Mouse (Mus musculus) MEL (cell line): ENCODE results near the gene Pbx4. TPM values are rescaled to one million over a fixed set of nuclear protein-coding genes. Genes with fewer than 3 reads are reported as not detected.

Source experiments
- DNase-seq: peaks from one replicate; pipeline ENCODE4 v3.0.0; 2011; ENCODE audit warnings: low read depth, low spot score
- H3K27ac ChIP-seq: 2 replicates; pipeline ENCODE4 v1.5.1; 2012; ENCODE audit warnings: low read depth, mild to moderate bottlenecking, control low read depth, low read length, moderate library complexity; ENCODE audit not compliant: control insufficient read depth
- H3K27me3 ChIP-seq, 2 experiments: fragments of 150-350 bp in 1 of 2; sonication (generic) in 1 of 2; 2 replicates each; pipeline ENCODE4 v1.6.1; 2012; ENCODE audit warnings: low read length in 2 of 2, mild to moderate bottlenecking in 2 of 2, improper control_type of control experiment in 1 of 2, moderate library complexity in 1 of 2; ENCODE audit not compliant: insufficient read depth in 2 of 2, control insufficient read depth in 1 of 2
- H3K36me3 ChIP-seq, 2 experiments: 2 replicates each; pipeline ENCODE4 v1.6.1; 2012 to 2014; ENCODE audit warnings: low read length in 2 of 2, improper control_type of control experiment in 1 of 2, inconsistent platforms in 1 of 2, mild to moderate bottlenecking in 1 of 2; ENCODE audit not compliant: insufficient read depth in 2 of 2, control insufficient read depth in 1 of 2
- H3K4me1 ChIP-seq, 2 experiments: fragments of 150-350 bp in 1 of 2; sonication (generic) in 1 of 2; 2 replicates each; pipeline ENCODE4 v1.6.1; 2012; ENCODE audit warnings: low read length in 2 of 2, improper control_type of control experiment in 1 of 2, mild to moderate bottlenecking in 1 of 2; ENCODE audit not compliant: insufficient read depth in 2 of 2, control insufficient read depth in 1 of 2
- H3K4me3 ChIP-seq, 2 experiments: fragments of 150-350 bp in 1 of 2; sonication (generic) in 1 of 2; 2 replicates each; pipeline ENCODE4 v1.5.1; 2012; ENCODE audit warnings: low read depth in 2 of 2, low read length in 2 of 2, mild to moderate bottlenecking in 2 of 2, moderate library complexity in 2 of 2, control low read depth in 1 of 2, improper control_type of control experiment in 1 of 2; ENCODE audit not compliant: control insufficient read depth in 1 of 2, insufficient read depth in 1 of 2
- H3K79me2 ChIP-seq: 2 replicates; pipeline ENCODE4 v1.6.1; 2012; ENCODE audit warnings: mild to moderate bottlenecking, low read length, moderate library complexity; ENCODE audit not compliant: control insufficient read depth, poor library complexity, insufficient read depth
- H3K9ac ChIP-seq: 2 replicates; pipeline ENCODE4 v1.6.1; 2012; ENCODE audit warnings: low read depth, mild to moderate bottlenecking, control low read depth, low read length, moderate library complexity; ENCODE audit not compliant: control insufficient read depth, poor library complexity, severe bottlenecking
- H3K9me3 ChIP-seq: fragments of 150-350 bp; sonication (generic); replicated peaks from 2 replicates; pipeline ENCODE4 v1.6.1; 2012; ENCODE audit warnings: mild to moderate bottlenecking, low read length, improper control_type of control experiment, moderate library complexity; ENCODE audit not compliant: insufficient read depth
- ETS1 ChIP-seq: IDR thresholded peaks from 2 replicates; pipeline ENCODE4 v1.6.1; 2012; ENCODE audit warnings: low read depth, mild to moderate bottlenecking, inconsistent platforms, low read length, improper control_type of control experiment, moderate library complexity
- GABPA ChIP-seq: IDR thresholded peaks from 2 replicates; pipeline ENCODE4 v1.6.1; 2012; ENCODE audit warnings: low read depth, mild to moderate bottlenecking, inconsistent platforms, low read length, improper control_type of control experiment, moderate library complexity
- HCFC1 ChIP-seq: IDR thresholded peaks from 2 replicates; pipeline ENCODE4 v1.6.1; 2012; ENCODE audit warnings: low read depth, mild to moderate bottlenecking, inconsistent platforms, low read length, improper control_type of control experiment, moderate library complexity
- KAT2A ChIP-seq: conservative IDR thresholded peaks from 2 replicates; pipeline ENCODE4 v1.6.1; 2012; ENCODE audit warnings: low read depth, low read length, improper control_type of control experiment, inconsistent platforms
- MAX ChIP-seq: IDR thresholded peaks from 2 replicates; pipeline ENCODE4 v1.6.1; 2011; ENCODE audit warnings: low read length, improper control_type of control experiment
- MAZ ChIP-seq: IDR thresholded peaks from 2 replicates; pipeline ENCODE4 v1.6.1; 2012; ENCODE audit warnings: low read depth, mild to moderate bottlenecking, inconsistent platforms, low read length, improper control_type of control experiment
- MYC ChIP-seq: IDR thresholded peaks from 2 replicates; pipeline ENCODE4 v1.6.1; 2011; ENCODE audit warnings: low read depth, mild to moderate bottlenecking, low read length, improper control_type of control experiment, moderate library complexity
- NELFE ChIP-seq: IDR thresholded peaks from 2 replicates; pipeline ENCODE4 v1.6.1; 2011; ENCODE audit warnings: low read depth, low read length, improper control_type of control experiment
- NRF1 ChIP-seq: IDR thresholded peaks from 2 replicates; pipeline ENCODE4 v1.6.1; 2014; ENCODE audit warnings: low read depth, mild to moderate bottlenecking, inconsistent platforms, low read length, improper control_type of control experiment, moderate library complexity; ENCODE audit not compliant: poor library complexity, insufficient read depth, severe bottlenecking
- POLR2AphosphoS2 ChIP-seq: IDR thresholded peaks from 2 replicates; pipeline ENCODE4 v1.6.1; 2011; ENCODE audit warnings: low read length, improper control_type of control experiment
- POLR2AphosphoS5 ChIP-seq: IDR thresholded peaks from 2 replicates; pipeline ENCODE4 v1.6.1; 2012; ENCODE audit warnings: low read depth, borderline replicate concordance, mild to moderate bottlenecking, inconsistent platforms, low read length, moderate library complexity, mixed read lengths
- RAD21 ChIP-seq: IDR thresholded peaks from 2 replicates; pipeline ENCODE4 v1.6.1; 2011; ENCODE audit warnings: mild to moderate bottlenecking, low read depth, low read length, improper control_type of control experiment
- SIN3A ChIP-seq: IDR thresholded peaks from 2 replicates; pipeline ENCODE4 v1.6.1; 2012; ENCODE audit warnings: low read length, improper control_type of control experiment, inconsistent platforms
- SMC3 ChIP-seq: IDR thresholded peaks from 2 replicates; pipeline ENCODE4 v1.6.1; 2011; ENCODE audit warnings: low read depth, low read length, improper control_type of control experiment
- TBP ChIP-seq: IDR thresholded peaks from 2 replicates; pipeline ENCODE4 v1.8.0; 2011; ENCODE audit warnings: low read depth, low read length, improper control_type of control experiment
- UBTF ChIP-seq: IDR thresholded peaks from 2 replicates; pipeline ENCODE4 v1.6.1; 2012; ENCODE audit warnings: low read depth, mild to moderate bottlenecking, inconsistent platforms, low read length, improper control_type of control experiment, moderate library complexity, borderline replicate concordance; ENCODE audit not compliant: insufficient read depth
- USF1 ChIP-seq: IDR thresholded peaks from 2 replicates; pipeline ENCODE4 v1.6.1; 2014; ENCODE audit warnings: low read depth, mild to moderate bottlenecking, inconsistent platforms, low read length, improper control_type of control experiment, moderate library complexity
- USF2 ChIP-seq, 2 experiments: IDR thresholded peaks; 2 replicates each; pipeline ENCODE4 v1.6.1; 2011 to 2012; ENCODE audit warnings: improper control_type of control experiment in 2 of 2, low read length in 2 of 2, borderline replicate concordance in 1 of 2, inconsistent platforms in 1 of 2, low read depth in 1 of 2, mild to moderate bottlenecking in 1 of 2; ENCODE audit not compliant: insufficient read depth in 1 of 2
- ZKSCAN1 ChIP-seq: IDR thresholded peaks from 2 replicates; pipeline ENCODE4 v1.6.1; 2012; ENCODE audit warnings: low read depth, mild to moderate bottlenecking, inconsistent platforms, low read length, improper control_type of control experiment, moderate library complexity
- ZNF384 ChIP-seq: IDR thresholded peaks from 2 replicates; pipeline ENCODE4 v1.6.1; 2012; ENCODE audit warnings: low read depth, mild to moderate bottlenecking, inconsistent platforms, low read length, improper control_type of control experiment
- polyA plus RNA-seq, 2 experiments: library from polyadenylated mRNA; stranded (reverse) in 1 of 2; unstranded in 1 of 2; fragments of >175 nt in 1 of 2; fragments of >200 nt in 1 of 2; gene quantifications; 2 replicates each; pipeline versions ENCODE4 v1.2.1 to v1.2.4; 2012; ENCODE audit warnings: low replicate concordance in 2 of 2, low read depth in 1 of 2; ENCODE audit not compliant: insufficient read length in 2 of 2, insufficient read depth in 1 of 2, missing spikeins in 1 of 2
- total RNA-seq: library from RNA; depleted of rRNA; stranded (reverse); fragments of 300-350 nt; gene quantifications from 2 replicates; pipeline ENCODE4 v1.2.3, GENCODE M21; 2012

Pbx4 gene
- total and polyA plus RNA-seq, 3 experiments: 9.3 to 15.6 TPM; not detected in 1

GRCm38 (mm10) chr8:69903063-69903542 is 70.8 kb downstream of the Pbx4 start (continued):
- TF ChIP-seq NELFE (peak; percentile 70), POLR2AphosphoS5 (no peak), HCFC1 (peak; percentile 83), ZNF384 (no peak), ZKSCAN1 (no peak), MAX (peak; percentile 92), USF1 (no peak), RAD21 (no peak), SIN3A (peak; percentile 85), KAT2A (no peak; the same call in 1 of the 2 replicates), NRF1 (peak; percentile 93), SMC3 (no peak), USF2 (IDR thresholded peaks at IDR 0.05; ENCODE audit: borderline replicate concordance in 1 of 2, insufficient read depth in 1 of 2, low read depth in 1 of 2, low read length in 2 of 2) (no peak), UBTF (peak; percentile 77; the same call in 1 of the 2 replicates), MYC (0 out of 2 replicates have a peak, but pooled peaks have one; percentile 17)
- TF ChIP-seq, all 39 proteins: peak for 20

- Histone ChIP-seq H3K36me3 (peaks cover 0 to 17% of the 10 kb centered on the region in 2 experiments; a peak in 2 of 4 replicates), H3K27ac (no peak overlapping the region), H3K9ac (peak overlapping the region; percentile 71), H3K4me1 (peaks cover 0 to 19% of the 10 kb centered on the region in 2 experiments; a peak in 3 of 4 replicates), H3K79me2 (peaks cover 29% of the 10 kb centered on the region), H3K27me3 (no peaks in the 10 kb centered on the region), H3K4me3 (peak overlapping the region; percentile 63), H3K9me3 (no peaks in the 10 kb centered on the region)
- DNase-seq: no peak
- TF ChIP-seq POLR2AphosphoS2 (no peak), MAZ (no peak), ETS1 (no peak), TBP (no peak), NRF1 (no peak), GABPA (no peak), USF2 (IDR thresholded peaks at IDR 0.05; ENCODE audit: borderline replicate concordance in 1 of 2, insufficient read depth in 1 of 2, low read depth in 1 of 2, low read length in 2 of 2) (no peak)
Measured at GRCm38 (mm10) chr8:69904096-69904495, 71.8 kb downstream of the Pbx4 start.
